Mouse (Mus musculus) CH12F3 (cell line): ENCODE measurements around the gene Gpc3.
"Not testable (repeated sequence)": the region's sequence is repeated elsewhere in the genome, so short reads cannot be mapped to it uniquely, and the experiment has no call there.

Experiments used
- in situ Hi-C: fragments of 300-500 bp; cut with MboI; formaldehyde crosslinking; loops from 2 replicates; pipeline ENCODE4 v1.14.3; 2020; ENCODE audit warnings: low sequenced_read_pairs

Gene Gpc3

GRCm38 (mm10) chrX:52425605-52426004 is 188.1 kb downstream of the Gpc3 start:
- in situ Hi-C loops = no loop called here

- in situ Hi-C loops = no loop called here
Measured at GRCm38 (mm10) chrX:52419850-52420249, 193.9 kb downstream of the Gpc3 start.

DNA sequence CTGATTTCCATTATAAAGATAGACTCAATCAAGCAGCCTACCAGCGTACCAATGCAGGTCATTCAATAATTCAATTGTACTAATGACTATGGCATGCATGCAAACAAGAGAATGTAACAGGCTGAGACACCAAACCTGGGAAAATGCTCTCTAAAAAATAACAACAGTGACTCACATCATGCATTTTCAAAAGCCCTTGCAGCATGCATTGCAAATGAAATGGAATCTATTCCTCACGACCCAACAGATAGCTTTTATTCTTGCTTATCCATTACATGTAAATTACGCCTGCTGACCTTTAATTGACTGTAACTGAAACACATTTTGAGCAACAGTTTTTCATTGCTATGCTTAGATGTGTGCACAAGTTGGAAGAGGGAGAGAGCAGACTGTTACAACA is 200.8 kb downstream of the Gpc3 start:
- in situ Hi-C loops = no loop called here

DNA sequence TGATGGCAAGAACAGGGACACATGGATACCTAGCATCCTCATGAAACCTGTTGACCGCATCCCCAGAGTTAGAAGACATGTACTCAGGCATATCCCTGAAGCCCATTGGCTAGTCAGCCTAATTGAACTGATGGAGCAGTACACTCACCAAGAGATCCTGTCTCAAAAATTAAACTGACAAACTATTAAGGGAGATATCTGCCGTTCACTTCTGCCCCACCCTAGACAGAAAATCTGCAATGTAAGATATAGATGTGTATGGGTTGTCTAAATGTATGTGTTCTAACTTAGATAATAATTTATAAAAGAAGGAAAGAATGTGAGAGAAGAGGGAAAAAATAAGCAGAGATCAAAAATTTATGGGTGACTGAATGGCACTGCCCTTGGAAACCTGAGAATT is 212.6 kb downstream of the Gpc3 start:
- in situ Hi-C loops = no loop called here

GRCm38 (mm10) chrX:52375129-52375528 is 238.6 kb downstream of the Gpc3 start:
- in situ Hi-C loops = no loop called here

DNA sequence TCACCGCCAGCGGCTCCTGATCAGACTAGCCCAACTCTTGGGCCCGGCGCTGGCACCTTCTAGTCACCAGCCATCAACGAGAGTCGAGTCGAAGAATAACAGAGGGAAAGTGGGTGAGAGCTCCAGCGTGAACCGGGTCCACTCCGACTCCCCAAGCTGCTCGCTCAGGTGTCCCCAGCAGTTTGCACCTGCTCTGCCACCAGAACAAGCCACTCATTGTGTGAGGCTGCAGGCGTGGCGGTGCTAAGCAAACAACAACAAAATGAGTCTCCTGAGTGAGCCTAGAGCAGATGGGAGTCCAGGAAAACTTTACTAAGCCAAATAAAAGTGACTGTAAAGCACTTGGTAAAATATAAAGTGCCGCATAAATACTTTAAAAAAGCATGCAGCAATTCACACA is 239.5 kb downstream of the Gpc3 start:
- in situ Hi-C loops = no loop called here

DNA sequence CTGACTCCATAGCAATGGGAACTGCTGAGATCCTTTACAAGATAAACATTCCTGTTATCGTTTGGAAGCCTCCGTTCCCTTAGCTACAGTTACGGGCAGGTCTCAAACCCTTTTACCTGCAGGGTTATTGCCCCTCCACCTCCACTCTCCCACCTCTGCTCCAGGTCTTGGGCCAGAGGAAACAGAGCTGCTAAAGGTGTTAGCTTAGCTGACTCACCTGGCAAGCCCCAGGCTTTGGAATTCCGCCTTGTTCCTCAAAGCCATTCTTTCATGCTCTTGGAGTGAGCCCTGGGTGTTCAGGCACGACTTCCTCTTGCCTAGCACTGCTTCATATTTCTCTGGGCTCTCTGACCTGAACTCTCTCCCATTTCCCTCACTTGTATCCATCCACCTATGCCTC is 241.3 kb downstream of the Gpc3 start:
- in situ Hi-C loops = no loop called here

- in situ Hi-C loops = no loop called here
Measured at GRCm38 (mm10) chrX:52369938-52370758, 243.6 kb downstream of the Gpc3 start.

DNA sequence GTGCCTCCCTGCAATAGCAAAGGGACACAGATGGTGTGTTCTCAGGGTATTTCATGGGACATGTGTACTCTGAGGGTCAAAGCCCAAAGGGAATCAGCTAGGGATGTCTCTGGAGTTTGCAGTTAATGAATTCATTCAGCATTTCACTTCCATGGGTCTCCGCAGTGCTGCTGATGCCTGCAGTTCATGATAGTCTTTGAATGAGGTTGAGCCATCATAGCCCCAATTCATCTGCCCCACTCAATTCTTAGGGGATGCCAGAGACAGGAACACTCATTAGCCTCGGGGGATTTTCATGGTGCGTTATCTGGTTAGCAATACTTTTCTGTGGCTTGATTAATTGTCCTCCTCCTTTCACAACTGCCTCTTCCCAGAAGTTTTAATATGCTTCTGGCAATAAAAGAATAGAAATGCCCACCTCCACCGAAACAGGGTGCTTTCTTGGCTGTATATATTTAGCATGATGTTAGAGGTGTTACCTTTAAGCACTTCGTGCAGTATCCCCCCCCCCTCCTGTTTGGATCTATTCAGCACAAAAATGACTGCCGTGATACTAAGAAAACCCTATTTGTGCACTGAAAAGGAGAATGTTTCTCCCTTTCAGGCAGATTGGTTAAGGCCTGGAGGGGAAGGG is 244.3 kb downstream of the Gpc3 start:
- in situ Hi-C loops = no loop called here

- in situ Hi-C loops = no loop called here
Measured at GRCm38 (mm10) chrX:52366826-52367225, 246.9 kb downstream of the Gpc3 start.

DNA sequence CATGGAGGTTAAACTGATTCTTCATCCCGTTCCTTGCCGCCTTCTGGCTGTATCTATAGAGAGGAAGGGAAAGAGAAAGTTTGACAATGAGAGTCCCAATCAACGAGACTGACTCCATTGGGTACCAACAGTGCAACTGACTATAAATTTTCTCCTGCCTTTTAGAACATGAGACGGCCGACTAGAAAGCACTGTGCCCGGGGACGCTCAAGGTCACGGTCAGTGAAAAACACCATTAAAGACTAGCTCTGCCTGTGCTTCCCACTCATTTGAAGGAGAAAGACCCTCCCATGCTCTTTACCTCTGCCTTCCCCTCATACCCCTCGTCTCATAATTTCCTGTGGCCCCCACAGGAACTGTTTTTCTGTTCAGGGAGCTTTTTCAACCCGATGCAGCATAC is 248.0 kb downstream of the Gpc3 start:
- in situ Hi-C loops = no loop called here

- in situ Hi-C loops = no loop called here
Measured at GRCm38 (mm10) chrX:52362241-52363011, 251.3 kb downstream of the Gpc3 start.

DNA sequence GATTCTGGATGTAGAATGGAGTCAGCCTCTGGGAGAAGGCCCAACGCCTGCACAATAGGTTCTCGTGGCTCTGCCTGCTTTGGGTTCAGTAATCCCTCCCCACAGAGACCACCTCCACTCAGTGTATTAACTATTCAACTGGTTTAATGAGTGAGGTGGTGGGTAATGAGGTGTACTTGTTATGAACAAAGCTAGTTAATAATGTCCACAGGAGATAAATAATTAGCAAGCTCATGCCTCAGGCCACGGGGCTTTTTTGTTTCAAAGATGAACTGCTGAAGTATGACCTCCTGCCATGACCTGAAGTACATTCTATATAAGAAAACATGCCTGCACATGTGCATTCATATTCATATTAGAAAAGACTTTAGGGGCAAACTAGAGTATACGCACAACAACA is 260.8 kb downstream of the Gpc3 start:
- in situ Hi-C loops = no loop called here

DNA sequence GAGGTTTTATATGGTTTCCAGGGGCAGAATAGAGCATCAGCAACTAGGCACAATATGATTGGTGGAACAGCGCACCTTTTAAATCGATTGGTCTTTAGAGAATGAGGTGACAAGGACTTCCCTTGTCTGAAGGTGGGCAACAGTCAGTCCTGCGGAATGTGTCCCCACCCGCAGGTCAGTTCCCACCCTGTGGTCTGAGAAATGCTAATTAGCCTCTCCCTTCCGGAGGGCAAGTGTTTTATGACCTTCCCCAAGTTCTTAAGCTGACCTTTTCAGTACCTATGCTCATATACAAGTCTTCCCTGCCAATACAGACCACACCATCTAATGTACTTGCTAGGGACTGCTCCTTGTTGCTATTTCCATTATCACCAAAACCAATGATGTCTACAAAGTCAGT is 263.1 kb downstream of the Gpc3 start:
- in situ Hi-C loops = not testable (repeated sequence)

- in situ Hi-C loops = no loop called here
Measured at GRCm38 (mm10) chrX:52348773-52349172, 265.0 kb downstream of the Gpc3 start.

GRCm38 (mm10) chrX:52344018-52344417 is 269.7 kb downstream of the Gpc3 start:
- in situ Hi-C loops = no loop called here

DNA sequence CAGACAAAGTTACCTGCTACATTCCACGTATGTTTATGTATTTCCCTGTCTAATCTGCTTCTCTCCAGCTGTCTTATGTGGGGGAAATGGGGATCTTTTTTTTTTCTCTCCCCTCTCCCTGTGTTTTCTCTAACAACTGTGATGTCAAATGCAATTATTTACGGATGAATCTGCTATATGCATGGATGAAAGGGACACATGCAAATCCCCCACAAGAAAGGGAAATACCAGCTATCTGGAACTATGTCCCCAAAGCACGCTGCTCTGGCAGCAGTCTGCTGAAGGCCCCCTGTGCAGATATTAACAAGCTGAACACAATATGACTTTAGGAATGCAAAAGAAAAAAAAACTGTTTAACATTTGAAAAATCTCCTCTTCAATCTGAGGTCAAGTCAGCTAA is 273.5 kb downstream of the Gpc3 start:
- in situ Hi-C loops = no loop called here

DNA sequence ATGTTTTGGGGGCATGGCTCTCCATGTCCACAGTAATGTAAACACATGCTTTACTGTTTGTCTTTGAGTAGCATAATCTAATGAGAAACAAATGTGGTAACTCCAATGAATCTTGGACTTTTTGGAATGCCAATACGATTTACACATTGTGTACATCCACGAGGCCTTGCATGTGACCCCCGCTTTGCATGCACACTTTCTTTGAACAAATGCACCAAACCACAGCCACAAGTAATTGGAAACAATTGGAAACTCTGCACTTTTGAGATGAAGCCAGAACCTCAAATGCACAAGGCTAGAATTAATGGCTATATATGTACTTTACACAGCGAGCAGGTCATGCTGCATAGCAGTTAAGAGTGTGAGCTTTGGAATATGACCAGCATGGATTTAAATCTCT is 292.0 kb downstream of the Gpc3 start:
- in situ Hi-C loops = no loop called here

DNA sequence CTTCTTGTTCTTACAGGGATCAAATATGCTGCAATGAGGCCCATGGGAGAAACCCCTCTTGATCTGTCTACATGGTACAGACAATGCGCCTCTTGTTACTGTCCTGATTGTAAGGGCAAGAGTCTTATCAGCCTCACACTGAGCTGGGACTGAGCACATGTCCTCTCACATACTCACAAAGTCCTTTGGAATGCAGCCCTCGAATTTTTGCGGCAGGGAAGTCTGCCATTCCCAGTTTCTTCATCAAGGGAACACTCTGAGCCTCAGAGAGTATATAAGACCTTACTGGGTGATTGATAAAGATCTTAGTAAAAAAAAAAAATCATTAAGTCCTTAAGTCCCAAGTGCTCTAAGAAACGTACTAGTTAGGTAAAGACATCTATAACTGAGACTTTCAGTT is 293.1 kb downstream of the Gpc3 start:
- in situ Hi-C loops = no loop called here

GRCm38 (mm10) chrX:52310976-52311375 is 302.8 kb downstream of the Gpc3 start:
- in situ Hi-C loops = no loop called here

DNA sequence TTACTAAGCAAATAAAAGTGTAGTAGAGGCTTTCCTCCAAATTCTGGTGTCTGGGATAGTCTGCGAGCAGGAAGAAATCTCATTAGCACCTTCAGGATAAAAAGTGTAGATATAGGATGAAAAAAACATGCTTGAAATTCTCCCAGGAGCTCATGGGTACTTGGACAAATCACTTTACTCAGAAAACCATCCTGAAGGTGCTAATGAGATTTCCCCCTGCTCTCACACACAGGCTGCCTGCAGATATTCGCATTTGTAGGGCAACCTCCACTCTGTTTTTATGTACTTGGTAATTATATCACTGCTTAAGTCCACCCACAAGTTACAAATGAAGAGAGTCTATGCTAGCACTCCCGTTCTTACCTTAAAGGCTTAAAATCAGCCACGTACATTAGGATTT is 308.5 kb downstream of the Gpc3 start:
- in situ Hi-C loops = no loop called here

- in situ Hi-C loops = no loop called here
Measured at GRCm38 (mm10) chrX:52288792-52289191, 325.0 kb downstream of the Gpc3 start.
